Mouse (Mus musculus): ENCODE data around the gene Zfp871. TPM values are rescaled to one million over a fixed set of nuclear protein-coding genes. Genes with fewer than 3 reads are reported as not detected.

Zfp871 gene
- polyA plus RNA-seq, 1 experiment from 2014 or later: 24.3 TPM

- peak overlapping the region; percentile 97 for H3K9ac ChIP-seq
- under 1% methylated on average over 31 of the region's 31 CpGs for WGBS
- no peaks in the 10 kb centered on the region for H3K27me3 ChIP-seq
- H3K4me1 ChIP-seq (replicated peaks): peaks cover 29% of the 10 kb centered on the region
- H3K4me2 ChIP-seq: peak overlapping the region; percentile 75
- peak; percentile 89 for ATAC-seq (ENCODE audit: low read depth)
- 0 out of 2 replicates have a peak, but pooled peaks cover 5% of the 10 kb centered on the region for H3K9me3 ChIP-seq
- H3K36me3 ChIP-seq: peaks cover 23% of the 10 kb centered on the region
- peak overlapping the region; percentile 90 for H3K4me3 ChIP-seq
- H3K27ac ChIP-seq (replicated peaks): peak overlapping the region; percentile 95
Observed at GRCm38 (mm10) chr17:32787436-32788093, 522 bp downstream of the Zfp871 start.

GRCm38 (mm10) chr17:32786944-32787343, 1.1 kb downstream of the Zfp871 start:
- Histone ChIP-seq H3K4me2 (peak overlapping the region; percentile 75), H3K4me1 (replicated peaks) (peaks cover 29% of the 10 kb centered on the region), H3K27ac (replicated peaks) (no peak overlapping the region), H3K27me3 (no peaks in the 10 kb centered on the region), H3K36me3 (peaks cover 24% of the 10 kb centered on the region), H3K4me3 (peak overlapping the region; percentile 90), H3K9ac (peak overlapping the region; percentile 97), H3K9me3 (0 out of 2 replicates have a peak, but pooled peaks cover 5% of the 10 kb centered on the region)
- ATAC-seq (ENCODE audit: low read depth): no peak
- WGBS: 76% methylated on average over 6 of the region's 6 CpGs

GRCm38 (mm10) chr17:32785656-32786055, 2.4 kb downstream of the Zfp871 start:
- Histone ChIP-seq H3K27ac (replicated peaks) (no peak overlapping the region), H3K4me3 (no peak overlapping the region), H3K4me2 (0 out of 2 replicates have a peak overlapping the region, but pooled peaks have one; percentile 9), H3K4me1 (replicated peaks) (peaks cover 29% of the 10 kb centered on the region), H3K9ac (no peak overlapping the region), H3K36me3 (peaks cover 24% of the 10 kb centered on the region), H3K9me3 (0 out of 2 replicates have a peak, but pooled peaks cover 5% of the 10 kb centered on the region), H3K27me3 (no peaks in the 10 kb centered on the region)
- no peak for ATAC-seq (ENCODE audit: low read depth)
- WGBS: 95% methylated on average over 3 of the region's 3 CpGs

- Histone ChIP-seq H3K4me3 (no peak overlapping the region), H3K9me3 (no peaks in the 10 kb centered on the region), H3K9ac (no peak overlapping the region), H3K27ac (replicated peaks) (no peak overlapping the region), H3K4me2 (no peak overlapping the region), H3K4me1 (replicated peaks) (no peaks in the 10 kb centered on the region), H3K27me3 (no peaks in the 10 kb centered on the region), H3K36me3 (peaks cover 61% of the 10 kb centered on the region)
- WGBS: 97% methylated on average over 3 of the region's 3 CpGs
- ATAC-seq (ENCODE audit: low read depth): no peak
Observed at GRCm38 (mm10) chr17:32777564-32777963, 10.5 kb downstream of the Zfp871 start.

GRCm38 (mm10) chr17:32771213-32771612, 16.9 kb downstream of the Zfp871 start:
- no peak overlapping the region for H3K9ac ChIP-seq
- no peak overlapping the region for H3K4me2 ChIP-seq
- no peaks in the 10 kb centered on the region for H3K4me1 ChIP-seq (replicated peaks)
- 97% methylated on average over 1 of the region's 1 CpGs for WGBS
- no peaks in the 10 kb centered on the region for H3K27me3 ChIP-seq
- peaks cover 8% of the 10 kb centered on the region; the same call in 1 of the 2 replicates for H3K9me3 ChIP-seq
- H3K36me3 ChIP-seq: peaks cover 93% of the 10 kb centered on the region
- H3K27ac ChIP-seq (replicated peaks): no peak overlapping the region
- ATAC-seq (ENCODE audit: low read depth): no peak
- H3K4me3 ChIP-seq: no peak overlapping the region

GRCm38 (mm10) chr17:32766422-32766821, 21.7 kb downstream of the Zfp871 start:
- no peak for ATAC-seq (ENCODE audit: low read depth)
- 99% methylated on average over 2 of the region's 2 CpGs for WGBS
- no peak overlapping the region for H3K9ac ChIP-seq

GRCm38 (mm10) chr17:32757331-32757730, 30.8 kb downstream of the Zfp871 start:
- no peaks in the 10 kb centered on the region for H3K4me1 ChIP-seq (replicated peaks)
- H3K4me3 ChIP-seq: no peak overlapping the region
- no peak for ATAC-seq (ENCODE audit: low read depth)
- H3K4me2 ChIP-seq: no peak overlapping the region
- WGBS: 76% methylated on average over 5 of the region's 5 CpGs
- no peaks in the 10 kb centered on the region for H3K27me3 ChIP-seq
- H3K36me3 ChIP-seq: no peaks in the 10 kb centered on the region
- H3K27ac ChIP-seq (replicated peaks): no peak overlapping the region
- no peaks in the 10 kb centered on the region for H3K9me3 ChIP-seq
- H3K9ac ChIP-seq: no peak overlapping the region

More at GRCm38 (mm10) chr17:32766422-32766821, 21.7 kb downstream of the Zfp871 start:
- Histone ChIP-seq H3K27ac (replicated peaks) (no peak overlapping the region), H3K4me3 (no peak overlapping the region), H3K9me3 (peaks cover 16% of the 10 kb centered on the region; the same call in 1 of the 2 replicates), H3K4me2 (no peak overlapping the region), H3K27me3 (no peaks in the 10 kb centered on the region), H3K36me3 (peaks cover 73% of the 10 kb centered on the region), H3K4me1 (replicated peaks) (no peaks in the 10 kb centered on the region)

GRCm38 (mm10) chr17:32753634-32754033, 34.5 kb downstream of the Zfp871 start:
- WGBS: 18% methylated on average over 12 of the region's 12 CpGs
- H3K27ac ChIP-seq (replicated peaks): no peak overlapping the region
- H3K4me3 ChIP-seq: no peak overlapping the region
- no peak for ATAC-seq (ENCODE audit: low read depth)
- no peaks in the 10 kb centered on the region for H3K36me3 ChIP-seq
- no peaks in the 10 kb centered on the region for H3K9me3 ChIP-seq
- no peaks in the 10 kb centered on the region for H3K4me1 ChIP-seq (replicated peaks)
- H3K27me3 ChIP-seq: no peaks in the 10 kb centered on the region
- H3K9ac ChIP-seq: no peak overlapping the region
- no peak overlapping the region for H3K4me2 ChIP-seq

- no peak for ATAC-seq (ENCODE audit: low read depth)
- H3K9me3 ChIP-seq: no peaks in the 10 kb centered on the region
- H3K36me3 ChIP-seq: no peaks in the 10 kb centered on the region
- no peak overlapping the region for H3K27ac ChIP-seq (replicated peaks)
- H3K9ac ChIP-seq: no peak overlapping the region
- H3K27me3 ChIP-seq: no peaks in the 10 kb centered on the region
- H3K4me3 ChIP-seq: no peak overlapping the region
- 86% methylated on average over 6 of the region's 6 CpGs for WGBS
- no peaks in the 10 kb centered on the region for H3K4me1 ChIP-seq (replicated peaks)
- H3K4me2 ChIP-seq: no peak overlapping the region
Observed at GRCm38 (mm10) chr17:32752813-32753360, 35.2 kb downstream of the Zfp871 start.

- WGBS: 50% methylated on average over 5 of the region's 5 CpGs
- H3K27ac ChIP-seq (replicated peaks): no peak overlapping the region
- no peaks in the 10 kb centered on the region for H3K9me3 ChIP-seq
- H3K27me3 ChIP-seq: no peaks in the 10 kb centered on the region
- ATAC-seq (ENCODE audit: low read depth): no peak
- no peaks in the 10 kb centered on the region for H3K36me3 ChIP-seq
- no peak overlapping the region for H3K9ac ChIP-seq
- H3K4me2 ChIP-seq: no peak overlapping the region
- no peaks in the 10 kb centered on the region for H3K4me1 ChIP-seq (replicated peaks)
- no peak overlapping the region for H3K4me3 ChIP-seq
Observed at GRCm38 (mm10) chr17:32750611-32751010, 37.5 kb downstream of the Zfp871 start.

- H3K36me3 ChIP-seq: no peaks in the 10 kb centered on the region
- H3K27me3 ChIP-seq: no peaks in the 10 kb centered on the region
- H3K4me2 ChIP-seq: no peak overlapping the region
- no peaks in the 10 kb centered on the region for H3K9me3 ChIP-seq
- no peaks in the 10 kb centered on the region; the same call in 1 of the 2 replicates for H3K4me1 ChIP-seq (replicated peaks)
- no peak overlapping the region for H3K27ac ChIP-seq (replicated peaks)
- no peak for ATAC-seq (ENCODE audit: low read depth)
- H3K9ac ChIP-seq: no peak overlapping the region
- H3K4me3 ChIP-seq: no peak overlapping the region
- 5% methylated on average over 1 of the region's 1 CpGs for WGBS
Observed at GRCm38 (mm10) chr17:32741057-32741456, 47.0 kb downstream of the Zfp871 start.

- Histone ChIP-seq H3K9me3 (no peaks in the 10 kb centered on the region), H3K4me1 (replicated peaks) (no peaks in the 10 kb centered on the region; the same call in 1 of the 2 replicates), H3K9ac (no peak overlapping the region), H3K27ac (replicated peaks) (no peak overlapping the region), H3K27me3 (no peaks in the 10 kb centered on the region), H3K4me2 (no peak overlapping the region), H3K4me3 (no peak overlapping the region), H3K36me3 (no peaks in the 10 kb centered on the region)
- no peak for ATAC-seq (ENCODE audit: low read depth)
- 84% methylated on average over 1 of the region's 1 CpGs for WGBS
Observed at GRCm38 (mm10) chr17:32738406-32738805, 49.7 kb downstream of the Zfp871 start.
